Mouse (Mus musculus): Measurements from ENCODE around the gene Ptprj. TPM values are rescaled to one million over a fixed set of nuclear protein-coding genes. Genes with fewer than 3 reads are reported as not detected.
"Not testable (repeated sequence)": the region's sequence is repeated elsewhere in the genome, so short reads cannot be mapped to it uniquely, and the experiment has no call there.

The Ptprj gene
- total RNA-seq, 2 experiments from 2014 or later = 7.5 to 9.5 TPM

DNA sequence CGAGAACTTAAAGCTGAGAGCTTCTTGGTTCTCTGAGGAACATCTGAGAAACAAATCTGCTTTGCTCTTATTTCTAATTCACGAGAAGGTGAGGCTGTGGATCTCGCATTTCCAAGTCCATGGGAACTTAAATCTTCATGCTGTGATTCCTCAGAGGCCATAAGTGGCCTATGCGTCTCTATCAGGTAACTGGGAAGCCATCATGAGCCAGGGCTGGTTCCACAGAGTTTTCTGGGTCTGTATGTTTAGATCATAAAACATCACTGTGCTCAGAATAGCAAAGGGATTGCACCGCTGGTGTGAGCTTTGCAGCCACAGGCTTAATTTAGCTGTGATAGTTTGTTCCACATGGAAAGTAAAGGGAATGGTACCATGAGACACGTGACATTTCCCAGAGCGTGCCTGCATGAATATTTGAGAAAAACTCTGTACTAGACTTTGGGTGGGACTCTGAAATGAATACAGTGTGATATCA, 181.8 kb downstream of the Ptprj start, which contains the start of gene Olfr1274-ps:
TSS of gene Olfr1274-ps (plus strand) at position 51 of the 475 bp plus-strand sequence.
- DNase-seq = not testable (repeated sequence)

Other genes with a start within 250 kb of the Ptprj start
- gene Olfr1274-ps, start 182.0 kb downstream of the Ptprj start, total RNA-seq (2021) = not detected
- 10 to 100 TPM; 11.7 to 14.9 TPM for gene Nup160, start 96.6 kb upstream of the Ptprj start, total RNA-seq (2021)
- gene Fnbp4, start 164.7 kb upstream of the Ptprj start, total RNA-seq (2021) = 10 to 100 TPM; 21.1 to 42.1 TPM
- under 1 TPM; 0.43 to 0.85 TPM for gene Agbl2, start 202.1 kb upstream of the Ptprj start, total RNA-seq (2021)